Mouse (Mus musculus) left cerebral cortex, postnatal 14 days (tissue): ENCODE measurements at regions not wholly inside any gene's neighbourhood (a gene's known extent, or its start where the extent isn't known, plus 50 kb on each side); places are given as distances from the start of the nearest gene placed in this dataset.
"Not testable (repeated sequence)": the region's sequence is repeated elsewhere in the genome, so short reads cannot be mapped to it uniquely, and the experiment has no call there.

Experiments used
- DNase-seq, 2 experiments: peaks; one replicate each; pipeline ENCODE4 v3.0.0; 2021 to 2022; ENCODE audit warnings: low spot score in 2 of 2, mixed read lengths in 1 of 2
- intact Hi-C: fragments of 180-260 bp; cut with DNase I; formaldehyde crosslinking; loops from one replicate; pipeline ENCODE4 v1.15.1; 2025

DNA sequence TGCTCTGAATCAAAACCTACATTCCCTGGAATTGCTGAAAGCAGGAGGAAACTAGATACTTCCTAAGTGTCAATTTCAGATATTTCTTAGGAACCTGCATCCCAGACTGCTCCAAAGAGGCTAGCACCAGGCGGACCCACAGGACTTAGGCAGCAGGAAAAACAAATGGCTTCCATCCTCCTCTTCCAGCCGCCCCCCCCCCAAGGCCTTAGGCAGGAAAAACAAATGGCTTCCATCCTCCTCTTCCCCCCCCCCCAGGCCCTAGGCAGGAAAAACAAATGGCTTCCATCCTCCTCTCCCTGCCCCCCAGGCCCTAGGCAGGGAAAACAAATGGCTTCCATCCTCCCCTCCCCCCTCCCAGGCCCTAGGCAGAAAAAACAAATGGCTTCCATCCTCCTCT lies 64.5 kb upstream of the Nap1l2 start:
- intact Hi-C loops = no loop called here
- DNase-seq = no peak

DNA sequence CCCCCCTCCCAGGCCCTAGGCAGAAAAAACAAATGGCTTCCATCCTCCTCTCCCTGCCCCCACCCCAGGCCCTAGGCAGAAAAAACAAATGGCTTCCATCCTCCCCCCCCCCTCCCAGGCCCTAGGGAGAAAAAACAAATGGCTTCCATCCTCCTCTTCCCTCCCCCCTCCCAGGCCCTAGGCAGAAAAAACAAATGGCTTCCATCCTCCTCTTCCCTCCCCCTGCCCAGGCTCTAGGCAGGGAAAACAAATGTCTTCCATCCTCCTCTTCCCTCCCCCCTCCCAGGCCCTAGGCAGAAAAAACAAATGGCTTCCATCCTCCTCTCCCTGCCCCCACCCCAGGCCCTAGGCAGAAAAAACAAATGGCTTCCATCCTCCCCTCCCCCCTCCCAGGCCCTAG lies 65.0 kb upstream of the Nap1l2 start:
- intact Hi-C loops, DNase-seq: not testable (repeated sequence)

DNA sequence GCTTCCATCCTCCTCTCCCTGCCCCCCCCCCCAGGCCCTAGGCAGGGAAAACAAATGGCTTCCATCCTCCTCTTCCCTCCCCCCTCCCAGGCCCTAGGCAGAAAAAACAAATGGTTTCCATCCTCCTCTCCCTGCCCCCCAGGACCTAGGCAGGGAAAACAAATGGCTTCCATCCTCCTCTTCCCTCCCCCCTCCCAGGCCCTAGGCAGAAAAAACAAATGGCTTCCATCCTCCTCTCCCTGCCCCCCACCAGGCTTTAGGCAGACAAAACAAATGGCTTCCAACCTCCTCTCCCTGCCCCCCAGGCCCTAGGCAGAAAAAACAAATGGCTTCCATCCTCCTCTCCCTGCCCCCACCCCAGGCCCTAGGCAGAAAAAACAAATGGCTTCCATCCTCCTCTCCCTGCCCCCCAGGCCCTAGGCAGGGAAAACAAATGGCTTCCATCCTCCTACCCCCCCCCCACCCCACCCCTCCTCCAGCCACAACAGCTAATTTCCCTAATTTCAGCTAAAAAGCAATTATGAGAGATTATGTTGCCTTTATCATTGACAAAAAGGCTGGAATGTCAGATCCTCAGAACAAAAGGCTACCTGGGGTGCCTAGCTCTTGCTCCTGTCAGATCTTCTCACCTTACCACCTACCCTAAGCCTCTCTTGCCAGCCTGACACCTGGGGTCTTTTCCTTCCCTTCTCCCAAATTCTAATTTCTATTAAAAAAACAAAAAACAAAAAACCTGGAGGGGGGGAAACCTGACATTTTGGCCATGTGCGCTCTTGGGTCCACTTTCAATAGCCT lies 65.8 kb upstream of the Nap1l2 start:
- intact Hi-C loops, DNase-seq: not testable (repeated sequence)

DNA sequence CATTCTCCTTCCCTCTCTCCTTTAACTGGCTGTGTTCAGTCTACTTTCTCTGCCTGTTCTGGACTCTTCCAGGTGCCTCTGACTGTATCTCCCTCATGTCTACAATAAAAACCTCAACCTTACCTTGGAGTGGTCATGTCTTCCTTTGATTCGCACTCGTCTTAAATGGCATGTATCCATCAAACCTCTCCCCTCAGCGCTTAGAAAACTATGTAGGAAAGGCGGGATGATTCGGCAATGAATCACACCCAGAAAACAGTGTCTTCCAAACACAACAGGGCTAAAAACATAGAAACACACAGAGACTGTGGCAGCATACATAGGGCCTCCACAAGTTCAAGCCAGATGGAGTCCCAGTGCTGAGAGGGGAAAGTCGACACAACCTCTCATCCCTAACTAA lies 66.4 kb upstream of the Nap1l2 start:
- intact Hi-C loops = no loop called here
- no peak for DNase-seq

DNA sequence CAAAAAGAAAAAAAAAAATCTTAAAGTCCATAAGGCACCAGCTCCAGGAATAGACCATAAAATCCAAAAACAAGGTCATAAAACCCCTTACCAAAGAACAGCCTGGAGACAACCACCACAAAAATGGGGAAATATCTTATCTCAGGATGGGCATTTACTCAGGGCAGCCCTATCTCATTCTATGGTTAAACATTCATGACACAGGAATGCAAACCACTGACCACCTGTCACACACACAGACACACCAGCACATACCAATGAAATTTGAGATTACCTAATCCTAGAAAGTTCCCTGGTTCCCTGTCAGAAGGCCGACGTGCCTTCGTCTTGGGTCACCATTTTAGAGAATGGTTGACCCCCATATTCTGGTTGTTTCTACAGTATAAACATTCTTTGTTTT lies 66.3 kb upstream of the Cdx4 start:
- intact Hi-C loops = no loop called here
- no peak for DNase-seq

DNA sequence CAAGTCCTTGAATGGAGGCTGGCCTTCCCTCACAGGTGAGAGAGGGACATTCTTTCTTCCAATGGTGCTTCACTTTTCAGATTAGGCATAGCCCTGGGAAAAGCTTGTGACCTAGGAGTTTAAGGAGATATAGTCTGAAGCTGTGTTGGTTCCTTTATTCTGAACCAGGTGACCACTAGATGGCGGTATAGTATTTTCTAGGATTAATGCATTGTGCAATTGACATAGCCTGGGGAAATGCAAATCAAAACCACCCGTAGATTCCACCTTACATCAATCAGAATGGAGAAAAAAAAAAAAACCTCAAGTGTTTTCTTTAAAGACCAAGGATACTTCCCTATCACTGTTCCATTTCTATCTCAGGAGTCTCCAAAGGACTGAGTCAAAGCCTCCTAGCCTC lies 61.3 kb upstream of the Cdx4 start:
- peak; percentile 48 to 49 for DNase-seq
- intact Hi-C loops = loop anchor here (2.0 to 5.0 kb wide), 2 partner anchors 112 to 181 kb away; no protein-coding TSS in a partner anchor
